Mouse (Mus musculus) small intestine, adult 2 months (tissue): ENCODE results near the gene Cldn15.
"Not testable (repeated sequence)": the region's sequence is repeated elsewhere in the genome, so short reads cannot be mapped to it uniquely, and the experiment has no call there.

Experiments used
- CTCF ChIP-seq: fragments of 200-500 bp; IDR thresholded peaks from 2 replicates; pipeline ENCODE4 v1.5.1; 2012; ENCODE audit warnings: low read depth, mild to moderate bottlenecking, control low read depth, inconsistent platforms, low read length, moderate library complexity, mixed read lengths; ENCODE audit not compliant: insufficient replicate concordance, insufficient read length; ENCODE audit errors: extremely low read depth
- POLR2A ChIP-seq: fragments of 200-500 bp; IDR thresholded peaks from 2 replicates; pipeline ENCODE4 v1.6.1; 2012; ENCODE audit warnings: low read depth, mild to moderate bottlenecking, control low read depth, inconsistent platforms, low read length, moderate library complexity

- not testable (repeated sequence) for TF ChIP-seq POLR2A, CTCF
Measured at GRCm38 (mm10) chr5:136940029-136940428, 26.4 kb upstream of the Cldn15 start.
